Mouse (Mus musculus) limb, embryonic 12.5 days (tissue): Measurements from ENCODE around the gene Meioc. TPM values are rescaled to one million over a fixed set of nuclear protein-coding genes. Genes with fewer than 3 reads are reported as not detected.
A peak's percentile ranks its signal among the peaks of the same experiment; 100 is the strongest.
"Not testable (repeated sequence)": the region's sequence is repeated elsewhere in the genome, so short reads cannot be mapped to it uniquely, and the experiment has no call there.

ENCODE experiments used
- ATAC-seq: fragments of 200-750 bp; cut with Nextera tagmentation; 2 replicates; pipeline ENCODE4 v1.8.0; 2017; ENCODE audit warnings: low read depth, moderate TSS enrichment; ENCODE audit not compliant: insufficient number of reproducible peaks, insufficient read depth, low FRiP score, low TSS enrichment
- H3K27ac ChIP-seq: fragments of 300-500 bp; sonication (generic); 2 replicates; pipeline ENCODE4 v1.5.1; 2016; ENCODE audit warnings: mild to moderate bottlenecking, moderate library complexity
- H3K27me3 ChIP-seq: fragments of 300-500 bp; sonication (generic); 2 replicates; pipeline ENCODE4 v1.6.1; 2016; ENCODE audit warnings: mild to moderate bottlenecking, moderate library complexity
- H3K36me3 ChIP-seq: fragments of 300-500 bp; sonication (generic); 2 replicates; pipeline ENCODE4 v1.6.1; 2016; ENCODE audit warnings: mild to moderate bottlenecking, moderate library complexity
- H3K4me1 ChIP-seq: fragments of 300-500 bp; sonication (generic); replicated peaks from 2 replicates; pipeline ENCODE4 v1.6.1; 2016
- H3K4me2 ChIP-seq: fragments of 300-500 bp; sonication (generic); 2 replicates; pipeline ENCODE4 v1.6.1; 2016; ENCODE audit warnings: mild to moderate bottlenecking, moderate library complexity
- H3K4me3 ChIP-seq: fragments of 300-500 bp; sonication (generic); replicated peaks from 2 replicates; pipeline ENCODE4 v1.5.1; 2016; ENCODE audit warnings: mild to moderate bottlenecking
- H3K9ac ChIP-seq: fragments of 300-500 bp; sonication (generic); replicated peaks from 2 replicates; pipeline ENCODE4 v1.6.1; 2016; ENCODE audit warnings: mild to moderate bottlenecking, moderate library complexity
- H3K9me3 ChIP-seq: fragments of 300-500 bp; sonication (generic); 2 replicates; pipeline ENCODE4 v1.6.1; 2016; ENCODE audit warnings: mild to moderate bottlenecking, moderate library complexity
- WGBS: fragments of 180-500 bp; shearing (Covaris S2); methylation state at CpG from one replicate; pipeline ENCODE4 v1.1.7; 2016; 5-methylcytosine and 5-hydroxymethylcytosine counted together
- polyA plus RNA-seq: library from polyadenylated mRNA; unstranded; fragments of >200 nt; fragmentation: Nextera tagmentation; extraction: Ambion mirVana; gene quantifications from 2 replicates; pipeline ENCODE4 v1.2.1, GENCODE M21; 2016

Gene Meioc
- polyA plus RNA-seq, 1 experiment from 2014 or later = 0.98 TPM

DNA sequence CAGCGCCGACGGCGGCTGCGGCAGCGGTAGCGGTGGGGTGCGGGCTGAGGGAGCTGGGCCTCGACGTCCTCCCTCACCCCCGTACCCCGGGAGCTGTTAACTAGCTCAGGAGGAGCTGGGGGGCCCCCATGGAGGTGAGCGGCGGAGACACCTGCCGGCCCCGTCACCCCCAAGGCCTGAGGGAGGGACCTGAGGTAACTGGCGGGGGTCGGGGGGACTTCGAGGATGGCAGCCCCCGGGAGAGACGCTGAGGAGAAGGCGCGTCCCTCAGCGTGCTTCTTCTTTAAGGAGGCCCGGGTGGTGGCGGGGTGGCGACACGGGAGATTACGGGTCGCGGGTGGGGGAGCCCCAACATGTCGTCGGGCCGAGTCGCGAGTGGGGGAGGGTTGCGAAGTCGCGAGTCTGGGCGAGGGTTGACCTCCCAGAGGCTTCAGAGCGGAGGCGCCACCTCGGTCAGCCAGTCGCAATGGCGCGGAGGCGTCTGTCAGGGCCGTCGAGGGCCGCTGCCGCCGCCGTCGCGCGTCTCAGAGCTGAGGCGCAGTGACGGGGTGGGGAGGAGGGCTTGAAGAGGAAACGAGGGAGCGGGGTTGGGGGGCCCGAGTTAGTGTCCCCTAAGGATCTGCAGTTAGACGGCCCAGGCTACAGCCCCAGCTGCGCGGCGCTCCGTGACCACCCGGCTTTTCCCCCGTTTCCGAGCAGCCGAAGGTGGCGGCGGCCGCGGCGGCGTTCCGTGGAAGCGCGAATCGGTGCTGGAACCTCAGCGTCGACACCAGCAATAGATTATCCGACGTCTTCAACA lies 2.3 kb downstream of the Meioc start:
- Histone ChIP-seq H3K9ac (no peak overlapping the region), H3K4me3 (peak overlapping the region; percentile 19), H3K36me3 (no peaks in the 10 kb centered on the region), H3K4me1 (no peaks in the 10 kb centered on the region), H3K4me2 (peak overlapping the region; percentile 23), H3K27ac (no peak overlapping the region), H3K27me3 (peaks cover 34% of the 10 kb centered on the region), H3K9me3 (peaks cover 14% of the 10 kb centered on the region)
- WGBS = 45% methylated on average over 84 of the region's 84 CpGs
- no peak for ATAC-seq

DNA sequence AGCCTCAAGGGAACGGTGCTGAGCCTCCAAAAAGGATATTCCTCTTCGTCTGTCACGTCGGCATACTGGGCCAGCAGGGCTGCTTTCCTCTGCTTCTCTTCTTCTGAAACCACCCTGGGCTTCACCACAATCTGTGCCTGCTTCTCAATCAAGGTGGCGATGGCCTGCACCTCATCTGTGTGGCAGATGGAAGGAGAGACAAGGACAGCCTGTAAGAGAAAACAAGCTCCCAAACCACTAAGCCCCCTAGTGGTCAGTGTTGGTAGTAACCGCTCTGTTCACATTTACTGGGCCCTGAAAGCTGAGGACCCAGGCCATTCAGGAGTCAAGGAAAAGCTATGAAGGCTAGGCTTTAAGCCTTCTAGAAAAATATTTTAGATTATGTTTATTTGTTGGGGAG lies 26.6 kb downstream of the Meioc start:
- H3K36me3 ChIP-seq = peaks cover 56% of the 10 kb centered on the region
- H3K4me1 ChIP-seq = no peaks in the 10 kb centered on the region
- no peaks in the 10 kb centered on the region for H3K27me3 ChIP-seq
- H3K27ac ChIP-seq = no peak overlapping the region
- no peak for ATAC-seq
- H3K4me2 ChIP-seq = no peak overlapping the region
- H3K9me3 ChIP-seq = no peaks in the 10 kb centered on the region
- H3K9ac ChIP-seq = no peak overlapping the region
- 58% methylated on average over 6 of the region's 6 CpGs for WGBS
- no peak overlapping the region for H3K4me3 ChIP-seq

DNA sequence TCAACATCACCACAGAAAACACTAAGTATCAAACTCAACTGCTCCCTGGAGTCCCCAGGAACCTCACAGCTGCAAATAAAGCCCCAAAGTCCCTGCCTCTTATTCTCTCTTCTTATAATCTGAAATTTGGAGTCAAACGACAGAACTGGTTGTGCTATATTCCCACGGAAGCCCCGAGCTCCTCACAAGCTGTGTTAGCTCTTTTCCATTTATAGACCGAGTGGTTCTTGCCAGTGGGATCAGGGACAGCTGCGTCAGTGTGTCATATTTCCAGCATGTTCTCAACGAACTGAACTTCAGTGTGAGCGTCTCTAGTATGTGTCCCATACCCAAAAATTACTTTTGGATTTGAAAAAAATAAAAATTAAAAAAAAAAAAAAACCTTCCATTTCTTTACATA lies 31.8 kb downstream of the Meioc start:
- Histone ChIP-seq H3K9ac (no peak overlapping the region), H3K9me3 (no peaks in the 10 kb centered on the region), H3K36me3 (peaks cover 32% of the 10 kb centered on the region), H3K27ac (no peak overlapping the region), H3K4me2 (no peak overlapping the region), H3K27me3 (peaks cover 4% of the 10 kb centered on the region; the same call in 1 of the 2 replicates), H3K4me1 (peaks cover 15% of the 10 kb centered on the region), H3K4me3 (no peak overlapping the region)
- no peak for ATAC-seq
- 91% methylated on average over 7 of the region's 7 CpGs for WGBS

DNA sequence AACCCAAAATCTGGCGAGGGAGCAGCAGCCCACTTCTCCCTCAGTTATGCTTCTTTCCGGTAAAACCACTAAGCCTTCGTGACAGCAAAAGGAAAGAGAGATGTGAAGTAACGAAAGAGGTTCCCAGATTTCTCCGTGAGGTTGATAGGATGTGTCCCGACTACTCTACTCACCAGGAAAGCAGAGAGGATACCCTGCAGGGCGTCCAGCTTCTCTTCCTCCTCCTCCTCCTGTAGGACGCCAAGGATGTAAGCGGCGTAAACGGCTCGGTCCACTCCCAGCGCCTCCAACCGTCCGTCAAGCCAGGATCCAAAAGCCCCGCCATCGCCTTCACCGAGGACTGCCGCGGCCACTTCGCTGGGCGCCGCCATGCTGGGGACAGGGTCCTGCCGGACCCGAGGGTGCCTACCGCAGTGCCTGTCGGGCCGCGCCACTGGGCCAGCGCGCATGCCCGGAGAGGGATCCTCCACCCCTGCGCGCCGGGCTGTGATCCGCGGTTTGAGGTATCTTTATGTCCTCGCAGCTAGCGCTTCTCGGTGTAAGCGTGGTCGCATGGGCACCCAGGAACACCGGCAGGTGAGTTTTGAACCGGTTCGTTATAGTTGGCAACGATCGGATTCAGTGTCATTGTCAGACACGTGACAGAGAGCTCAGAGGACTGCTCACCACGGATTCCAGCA lies 34.0 kb downstream of the Meioc start, which contains the start of gene Ccdc43:
Gene Ccdc43, minus strand, starts transcription at position 445 of the 680 bp plus-strand sequence.
- Histone ChIP-seq H3K4me1 (peaks cover 15% of the 10 kb centered on the region), H3K4me3 (peak within 1 kb of the TSS; percentile 73), H3K9ac (peak within 1 kb of the TSS; percentile 78), H3K27ac (0 out of 2 replicates have a peak within 1 kb of the TSS, but pooled peaks have one; percentile 9), H3K36me3 (peaks cover 19% of the 10 kb centered on the region), H3K27me3 (peaks cover 4% of the 10 kb centered on the region; the same call in 1 of the 2 replicates), H3K9me3 (no peaks in the 10 kb centered on the region), H3K4me2 (peak within 1 kb of the TSS; percentile 59)
- ATAC-seq = peak; percentile 85
- WGBS = under 1% methylated on average over 49 of the region's 49 CpGs

DNA sequence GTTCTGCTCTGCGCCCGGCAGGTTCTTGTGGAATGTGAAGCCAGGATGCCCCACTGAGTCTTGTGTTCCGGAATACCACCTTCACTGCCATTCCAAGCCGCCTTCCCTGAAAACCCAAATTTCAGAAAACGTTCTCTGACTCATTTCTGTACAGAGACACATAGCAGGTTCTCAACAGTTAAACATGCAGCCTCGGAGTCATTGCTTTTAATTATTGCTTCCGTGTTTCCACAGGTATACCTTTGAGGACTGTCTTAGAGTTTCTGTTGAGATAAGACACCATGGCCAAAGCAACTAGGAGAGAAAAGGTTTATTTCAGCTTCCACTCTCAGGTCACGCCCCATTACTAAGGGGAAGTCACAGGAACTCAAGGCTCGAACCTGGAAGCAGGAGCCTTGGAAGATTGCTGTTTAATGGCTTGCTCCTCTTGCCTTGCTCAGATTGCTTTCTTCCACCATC lies 34.5 kb downstream of the Meioc start:
- Histone ChIP-seq H3K27me3 (peaks cover 4% of the 10 kb centered on the region; the same call in 1 of the 2 replicates), H3K9ac (peak overlapping the region; percentile 78), H3K4me1 (peaks cover 15% of the 10 kb centered on the region), H3K4me2 (peak overlapping the region; percentile 59), H3K27ac (0 out of 2 replicates have a peak overlapping the region, but pooled peaks have one; percentile 9), H3K4me3 (peak overlapping the region; percentile 73), H3K9me3 (no peaks in the 10 kb centered on the region), H3K36me3 (peaks cover 16% of the 10 kb centered on the region)
- no peak for ATAC-seq
- WGBS = 16% methylated on average over 9 of the region's 9 CpGs

DNA sequence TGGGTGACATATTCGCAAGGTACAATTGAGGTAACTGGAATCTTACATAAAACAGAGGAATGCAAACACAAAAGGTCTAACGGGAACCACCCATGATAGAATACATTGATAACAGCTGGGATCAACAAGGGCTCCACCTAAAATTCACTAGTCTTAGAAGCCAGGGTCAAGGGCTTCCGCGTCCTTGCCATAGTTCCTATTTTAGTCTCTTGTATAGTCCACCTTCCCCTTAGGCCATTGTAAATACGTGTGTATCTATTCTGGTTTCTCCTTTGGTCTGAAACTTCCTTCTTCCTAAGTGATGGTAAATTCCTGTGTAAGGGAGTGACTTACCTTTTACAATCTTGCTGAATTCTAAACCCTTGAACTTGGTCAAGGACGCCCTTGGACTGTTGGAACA lies 38.7 kb downstream of the Meioc start:
- H3K36me3 ChIP-seq, H3K27ac ChIP-seq, ATAC-seq, H3K4me3 ChIP-seq, H3K27me3 ChIP-seq, H3K4me2 ChIP-seq, H3K9ac ChIP-seq, H3K9me3 ChIP-seq, H3K4me1 ChIP-seq: not testable (repeated sequence)
- 88% methylated on average over 6 of the region's 6 CpGs for WGBS

DNA sequence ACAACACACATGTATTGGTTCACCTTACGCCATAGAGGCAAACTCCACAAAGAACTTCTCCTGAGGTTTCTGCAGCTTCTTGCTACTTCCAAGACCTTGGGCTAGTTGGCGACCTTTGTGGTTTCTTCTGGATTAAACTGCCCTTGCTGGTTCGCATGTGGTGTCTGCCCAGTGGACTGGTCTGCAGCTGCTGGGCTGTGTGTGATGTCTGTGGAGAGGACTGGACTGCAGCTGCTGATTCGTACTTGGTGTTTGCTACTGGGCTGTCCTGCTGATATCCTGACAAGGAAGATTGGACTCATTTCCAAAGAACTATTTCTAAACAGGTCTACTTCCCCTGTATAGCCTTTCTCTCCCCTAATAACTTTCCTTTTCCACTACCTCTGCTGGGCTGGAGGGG lies 48.9 kb downstream of the Meioc start:
- Histone ChIP-seq H3K4me2 (no peak overlapping the region), H3K9ac (no peak overlapping the region), H3K9me3 (peaks cover 8% of the 10 kb centered on the region; the same call in 1 of the 2 replicates), H3K27ac (no peak overlapping the region), H3K4me3 (no peak overlapping the region), H3K36me3 (no peaks in the 10 kb centered on the region), H3K27me3 (no peaks in the 10 kb centered on the region; the same call in 1 of the 2 replicates), H3K4me1 (no peaks in the 10 kb centered on the region)
- no peak for ATAC-seq
- WGBS = 92% methylated on average over 4 of the region's 4 CpGs

DNA sequence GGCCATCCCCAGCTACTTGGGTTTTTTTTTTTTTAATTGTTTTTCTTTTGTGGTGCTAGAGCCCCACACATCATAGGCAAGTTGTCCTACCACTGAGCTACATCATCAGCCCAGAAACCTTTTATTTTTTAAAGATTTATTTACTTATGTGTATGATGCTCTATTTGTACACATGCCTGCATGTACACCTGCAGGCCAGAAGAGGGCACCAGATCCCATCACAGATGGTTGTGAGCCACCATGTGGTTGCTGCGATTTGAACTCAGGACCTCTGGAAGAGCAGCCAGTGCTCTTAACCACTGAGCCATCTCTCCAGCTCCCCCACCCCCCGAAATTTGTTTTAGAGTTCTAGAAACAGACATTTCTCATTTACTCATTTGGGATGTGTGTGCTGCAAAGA lies 51.1 kb downstream of the Meioc start:
- 78% methylated on average over 2 of the region's 2 CpGs for WGBS
- ATAC-seq = not testable (repeated sequence)

DNA sequence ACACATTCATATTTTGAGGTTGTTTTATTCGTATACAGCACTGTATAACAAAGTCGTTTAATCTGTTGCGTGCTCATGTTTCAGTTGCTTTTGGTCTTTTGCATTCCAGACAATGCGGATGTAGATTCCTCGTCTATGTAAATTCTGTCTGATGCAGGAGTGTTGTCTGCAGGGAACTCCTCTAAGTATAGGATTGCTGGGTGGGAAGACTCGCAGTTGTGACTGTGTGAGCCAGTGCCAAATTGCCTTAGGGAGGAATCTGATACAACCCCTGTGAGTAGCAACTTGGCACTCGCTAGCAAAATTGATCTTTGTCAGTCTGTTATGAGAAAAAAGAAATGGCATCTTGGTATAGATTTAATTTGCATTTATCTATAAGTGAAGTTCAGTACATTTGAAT lies 52.6 kb downstream of the Meioc start:
- Histone ChIP-seq H3K9ac (no peak overlapping the region), H3K27ac (no peak overlapping the region), H3K36me3 (no peaks in the 10 kb centered on the region), H3K9me3 (peaks cover 12% of the 10 kb centered on the region), H3K27me3 (no peaks in the 10 kb centered on the region), H3K4me3 (no peak overlapping the region), H3K4me1 (no peaks in the 10 kb centered on the region), H3K4me2 (no peak overlapping the region)
- ATAC-seq = no peak
- WGBS = 76% methylated on average over 7 of the region's 7 CpGs

More for the DNA sequence above, 51.1 kb downstream of the Meioc start:
- not testable (repeated sequence) for H3K27ac ChIP-seq, H3K36me3 ChIP-seq, H3K4me2 ChIP-seq, H3K27me3 ChIP-seq, H3K4me1 ChIP-seq, H3K4me3 ChIP-seq, H3K9ac ChIP-seq
- peaks cover 12% of the 10 kb centered on the region for H3K9me3 ChIP-seq

DNA sequence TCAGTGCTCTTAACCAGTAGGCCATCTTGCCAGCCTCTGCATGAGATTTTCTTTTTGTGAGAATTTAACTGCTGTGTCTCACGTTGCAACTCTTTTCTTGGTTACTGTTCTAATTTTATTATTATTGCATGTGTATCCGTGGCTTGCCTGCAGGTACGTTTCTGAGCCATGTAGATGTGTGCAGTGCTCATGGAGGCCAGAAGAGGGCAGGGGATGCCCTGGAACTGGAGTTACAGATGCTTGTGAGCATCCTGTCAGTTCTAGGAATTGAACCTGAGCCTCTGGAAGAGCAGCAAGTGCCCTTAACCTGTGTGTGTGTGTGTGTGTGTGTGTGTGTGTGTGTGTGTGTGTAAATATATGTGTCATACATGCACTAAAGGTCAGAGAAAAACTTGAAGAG lies 62.1 kb downstream of the Meioc start:
- Histone ChIP-seq H3K4me3 (no peak overlapping the region), H3K27ac (no peak overlapping the region), H3K4me2 (no peak overlapping the region), H3K36me3 (no peaks in the 10 kb centered on the region), H3K27me3 (no peaks in the 10 kb centered on the region), H3K9me3 (no peaks in the 10 kb centered on the region), H3K9ac (no peak overlapping the region), H3K4me1 (no peaks in the 10 kb centered on the region)
- ATAC-seq = no peak
- 29% methylated on average over 3 of the region's 3 CpGs for WGBS

DNA sequence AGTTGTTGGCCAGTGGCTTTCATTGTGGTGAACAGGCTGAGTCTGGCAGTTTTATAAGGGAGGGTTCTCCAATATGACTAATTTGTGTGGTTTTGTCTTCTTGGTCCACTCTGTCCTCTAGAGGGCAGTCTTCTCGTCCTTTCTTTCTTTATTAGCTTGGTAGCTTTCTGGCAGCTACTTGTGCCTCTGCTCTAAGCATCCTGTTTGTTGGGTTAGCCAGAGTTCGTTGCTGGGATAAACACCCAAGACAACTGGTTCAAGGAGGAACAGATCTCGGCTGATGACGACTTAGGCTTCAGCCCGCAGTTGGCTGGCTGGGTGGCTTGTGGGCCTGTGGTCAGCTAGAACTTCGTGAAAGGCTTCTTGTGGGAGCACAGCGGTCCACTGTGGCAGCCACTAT lies 65.1 kb downstream of the Meioc start:
- no peak overlapping the region for H3K4me3 ChIP-seq
- no peaks in the 10 kb centered on the region for H3K4me1 ChIP-seq
- no peaks in the 10 kb centered on the region for H3K9me3 ChIP-seq
- no peak overlapping the region for H3K4me2 ChIP-seq
- H3K27ac ChIP-seq = no peak overlapping the region
- no peak overlapping the region for H3K9ac ChIP-seq
- WGBS = 36% methylated on average over 7 of the region's 7 CpGs
- ATAC-seq = no peak
- no peaks in the 10 kb centered on the region for H3K27me3 ChIP-seq
- no peaks in the 10 kb centered on the region for H3K36me3 ChIP-seq
